Mouse (Mus musculus) G1E-ER4 (cell line): ENCODE measurements around the gene Zfp459. TPM values are rescaled to one million over a fixed set of nuclear protein-coding genes. Genes with fewer than 3 reads are reported as not detected.
"Not testable (repeated sequence)": the region's sequence is repeated elsewhere in the genome, so short reads cannot be mapped to it uniquely, and the experiment has no call there.

Experiments
- GATA1 ChIP-seq: IDR thresholded peaks from one replicate; pipeline ENCODE4 v1.8.0; 2012; ENCODE audit warnings: low read length, inconsistent platforms
- polyA plus RNA-seq: library from polyadenylated mRNA; stranded (reverse); fragments of >175 nt; gene quantifications from 2 replicates; pipeline ENCODE4 v1.2.3, GENCODE M21; 2012

Gene Zfp459
- polyA plus RNA-seq, result not detected in 2 replicates

- no peak for TF ChIP-seq GATA1
These were observed at the start of gene Zfp459 for GRCm38 (mm10) chr13:67421207-67421857. TSS of gene Zfp459 (minus strand) at chr13:67421418.

- no peak for TF ChIP-seq GATA1
These were observed 48.1 kb upstream of the Zfp459 start for GRCm38 (mm10) chr13:67469274-67469673.

- TF ChIP-seq GATA1, result no peak
These were observed 30.7 kb upstream of the Zfp459 start for GRCm38 (mm10) chr13:67452021-67452309.

- TF ChIP-seq GATA1, result no peak
These were observed 30.2 kb upstream of the Zfp459 start, which contains the start of gene Zfp874a for GRCm38 (mm10) chr13:67451172-67452020. TSS of gene Zfp874a (minus strand) at chr13:67451624.

- no peak for TF ChIP-seq GATA1
These were observed 6.9 kb upstream of the Zfp459 start for GRCm38 (mm10) chr13:67428116-67428515.

- TF ChIP-seq GATA1, result no peak
These were observed 536 bp downstream of the Zfp459 start for GRCm38 (mm10) chr13:67420558-67421206.

- no peak for TF ChIP-seq GATA1
These were observed 4.4 kb downstream of the Zfp459 start for GRCm38 (mm10) chr13:67416811-67417210.

GRCm38 (mm10) chr13:67415759-67416158 is 5.5 kb downstream of the Zfp459 start:
- no peak for TF ChIP-seq GATA1

GRCm38 (mm10) chr13:67399183-67399903 is 21.9 kb downstream of the Zfp459 start, which contains the start of gene Zfp429:
TSS of gene Zfp429 (minus strand) at chr13:67399819.
- TF ChIP-seq GATA1, result not testable (repeated sequence)

- not testable (repeated sequence) for TF ChIP-seq GATA1
These were observed 45.9 kb downstream of the Zfp459 start, which contains the start of the genes Gm28041 and Zfp456 for GRCm38 (mm10) chr13:67375050-67375911. TSS of gene Gm28041 (minus strand) at chr13:67375733. TSS of gene Zfp456 (minus strand) at chr13:67375810.

GRCm38 (mm10) chr13:67360131-67360744 is 61.0 kb downstream of the Zfp459 start, which contains the start of the genes Gm28044 and Zfp953:
TSS of gene Gm28044 (minus strand) at chr13:67360536.
TSS of gene Zfp953 (minus strand) at chr13:67360605.
- no peak for TF ChIP-seq GATA1

Other genes starting within 250 kb of the Zfp459 start
- 0.02 and 0.14 TPM in 2 replicates for gene Rsl1, start 248.2 kb downstream of the Zfp459 start, polyA plus RNA-seq
- 0.02 and 0.04 TPM in 2 replicates for gene Zfp455, start 226.9 kb downstream of the Zfp459 start, polyA plus RNA-seq
- 0.12 and 0.16 TPM in 2 replicates for gene Zfp458, start 143.0 kb downstream of the Zfp459 start, polyA plus RNA-seq
- 0.09 and 0.22 TPM in 2 replicates for gene Zfp457, start 114.9 kb downstream of the Zfp459 start, polyA plus RNA-seq
- gene Zfp595, start 88.8 kb downstream of the Zfp459 start, polyA plus RNA-seq, result 0.11 and 0.18 TPM in 2 replicates
- not detected in 2 replicates for gene Gm28044, start 60.9 kb downstream of the Zfp459 start, polyA plus RNA-seq
- 0.03 TPM in 2 replicates for gene Zfp953, start 60.8 kb downstream of the Zfp459 start, polyA plus RNA-seq
- gene Gm28041, start 45.7 kb downstream of the Zfp459 start, polyA plus RNA-seq, result not detected in 2 replicates
- 0.09 TPM in 2 replicates for gene Zfp456, start 45.6 kb downstream of the Zfp459 start, polyA plus RNA-seq
- 0.73 and 1.1 TPM in 2 replicates for gene Zfp429, start 21.6 kb downstream of the Zfp459 start, polyA plus RNA-seq
- 0.24 and 0.28 TPM in 2 replicates for gene Zfp874a, start 30.2 kb upstream of the Zfp459 start, polyA plus RNA-seq
- 0.28 and 0.33 TPM in 2 replicates for gene Zfp874b, start 62.8 kb upstream of the Zfp459 start, polyA plus RNA-seq
- gene Zfp58, start 79.1 kb upstream of the Zfp459 start, polyA plus RNA-seq, result 0.25 and 0.38 TPM in 2 replicates
- not detected in 2 replicates for gene Gm26965, start 104.7 kb upstream of the Zfp459 start, polyA plus RNA-seq
- 0.32 and 0.72 TPM in 2 replicates for gene Zfp87, start 104.8 kb upstream of the Zfp459 start, polyA plus RNA-seq
- gene Zfp748, start 132.4 kb upstream of the Zfp459 start, polyA plus RNA-seq, result 0.17 and 0.18 TPM in 2 replicates
- 0.23 and 0.42 TPM in 2 replicates for gene Zfp729b, start 188.3 kb upstream of the Zfp459 start, polyA plus RNA-seq
- 0.02 TPM in 1 of 2 replicates, not detected in the other for gene Gm49345, start 216.4 kb upstream of the Zfp459 start, polyA plus RNA-seq
- 0.14 and 0.17 TPM in 2 replicates for gene Zfp729a, start 216.4 kb upstream of the Zfp459 start, polyA plus RNA-seq